Mouse (Mus musculus): ENCODE measurements at regions not wholly inside any gene's neighbourhood (a gene's known extent, or its start where the extent isn't known, plus 50 kb on each side); places are given as distances from the start of the nearest gene placed in this dataset.
A peak's percentile ranks its signal among the peaks of the same experiment; 100 is the strongest.

DNA sequence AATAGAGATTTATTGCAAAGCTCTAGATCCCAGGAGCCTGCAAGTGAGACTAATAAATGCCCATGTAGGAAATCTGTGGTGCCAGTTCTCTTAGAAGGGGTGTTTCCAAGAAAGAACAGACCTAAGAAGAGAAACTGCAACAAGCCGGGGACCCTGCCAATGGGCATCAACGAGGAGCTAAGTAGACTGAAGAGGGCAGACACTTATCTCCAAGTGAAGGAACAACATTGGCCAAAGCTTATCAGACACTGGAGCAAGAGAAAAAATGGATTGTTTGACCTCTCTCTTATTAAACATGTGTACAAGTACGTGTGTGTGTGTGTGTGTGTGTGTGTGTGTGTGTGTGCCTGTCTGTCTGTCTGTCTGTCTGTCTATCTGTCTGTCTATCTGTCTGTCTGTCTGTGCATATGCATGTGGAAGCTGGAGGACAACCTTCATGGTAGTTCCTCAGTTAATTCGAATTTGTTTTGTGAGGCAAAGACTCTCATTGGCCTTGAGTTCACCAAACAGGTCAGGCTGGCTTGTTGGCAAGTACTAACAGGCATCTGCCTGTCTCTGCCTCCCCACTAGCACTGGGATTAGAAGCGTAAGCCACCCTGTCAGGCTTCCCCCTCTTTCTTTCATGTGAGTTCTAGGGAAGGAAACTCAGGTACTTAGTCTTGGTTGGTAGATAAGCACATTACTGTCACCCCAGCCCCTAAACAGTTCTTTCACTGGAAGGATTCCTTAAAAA is 113.4 kb upstream of the Dpt start:
- DNase-seq, result no peak
- no peak overlapping the region for H3K27ac ChIP-seq (ENCODE audit: insufficient read depth, low read length)
- H3K27me3 ChIP-seq (ENCODE audit: control insufficient read depth, insufficient read depth, low read length), result no peaks in the 10 kb centered on the region
- WGBS, result 85% methylated on average over 5 of the region's 5 CpGs
- no peaks in the 10 kb centered on the region for H3K4me1 ChIP-seq (ENCODE audit: control insufficient read depth, insufficient read depth, low read length)
- no peak for TF ChIP-seq CTCF (IDR thresholded peaks at IDR 0.05; ENCODE audit: borderline replicate concordance, insufficient read depth, low read depth, low read length)
- no peak for TF ChIP-seq POLR2A (IDR thresholded peaks at IDR 0.05; ENCODE audit: borderline replicate concordance, insufficient read depth, low read length)
- H3K4me3 ChIP-seq (replicated peaks; ENCODE audit: insufficient read depth, low read depth, low read length), result no peak overlapping the region

DNA sequence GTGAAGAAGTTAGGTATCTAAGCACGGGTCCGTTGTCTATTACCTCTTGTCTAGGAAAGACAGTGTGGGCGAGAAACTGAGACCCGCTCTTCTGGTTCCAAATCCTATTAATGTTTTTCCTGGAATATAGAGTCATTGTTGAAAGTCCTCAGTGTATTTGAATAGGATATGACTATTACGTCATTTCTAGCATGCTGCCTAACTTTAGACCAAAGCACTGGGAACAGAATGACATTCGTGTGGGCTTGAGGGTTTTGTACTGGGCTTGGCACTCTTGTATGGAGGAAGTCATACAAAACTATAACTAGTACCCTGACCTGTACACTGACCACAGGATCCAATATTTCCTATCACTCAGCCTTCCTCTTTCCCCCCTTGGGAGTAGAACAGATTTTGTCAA is 114.0 kb upstream of the Dpt start:
- H3K27ac ChIP-seq (ENCODE audit: insufficient read depth, low read length), result no peak overlapping the region
- 93% methylated on average over 6 of the region's 6 CpGs for WGBS
- H3K4me1 ChIP-seq (ENCODE audit: control insufficient read depth, insufficient read depth, low read length), result no peaks in the 10 kb centered on the region
- TF ChIP-seq CTCF (IDR thresholded peaks at IDR 0.05; ENCODE audit: borderline replicate concordance, insufficient read depth, low read depth, low read length), result no peak
- no peak for TF ChIP-seq POLR2A (IDR thresholded peaks at IDR 0.05; ENCODE audit: borderline replicate concordance, insufficient read depth, low read length)
- H3K27me3 ChIP-seq (ENCODE audit: control insufficient read depth, insufficient read depth, low read length), result no peaks in the 10 kb centered on the region
- H3K4me3 ChIP-seq (replicated peaks; ENCODE audit: insufficient read depth, low read depth, low read length), result no peak overlapping the region
- no peak for DNase-seq

GRCm38 (mm10) chr1:164681582-164681981 is 114.9 kb upstream of the Dpt start:
- no peaks in the 10 kb centered on the region for H3K4me1 ChIP-seq (ENCODE audit: control insufficient read depth, insufficient read depth, low read length)
- DNase-seq, result peak in 1 of 2 experiments; percentile 11

GRCm38 (mm10) chr1:164678303-164678702 is 118.1 kb upstream of the Dpt start:
- Histone ChIP-seq H3K27ac (ENCODE audit: insufficient read depth, low read length) (no peak overlapping the region), H3K27me3 (ENCODE audit: control insufficient read depth, insufficient read depth, low read length) (no peaks in the 10 kb centered on the region), H3K4me3 (replicated peaks; ENCODE audit: insufficient read depth, low read depth, low read length) (no peak overlapping the region), H3K4me1 (ENCODE audit: control insufficient read depth, insufficient read depth, low read length) (no peaks in the 10 kb centered on the region)
- DNase-seq, result no peak
- TF ChIP-seq CTCF (IDR thresholded peaks at IDR 0.05; ENCODE audit: borderline replicate concordance, insufficient read depth, low read depth, low read length) (no peak), POLR2A (IDR thresholded peaks at IDR 0.05; ENCODE audit: borderline replicate concordance, insufficient read depth, low read length) (no peak)
- WGBS, result 78% methylated on average over 3 of the region's 3 CpGs

More at GRCm38 (mm10) chr1:164681582-164681981, 114.9 kb upstream of the Dpt start:
- Histone ChIP-seq H3K27me3 (ENCODE audit: control insufficient read depth, insufficient read depth, low read length) (no peaks in the 10 kb centered on the region), H3K4me3 (replicated peaks; ENCODE audit: insufficient read depth, low read depth, low read length) (no peak overlapping the region), H3K27ac (ENCODE audit: insufficient read depth, low read length) (no peak overlapping the region)
- WGBS, result 10% methylated on average over 5 of the region's 5 CpGs
- TF ChIP-seq CTCF (IDR thresholded peaks at IDR 0.05; ENCODE audit: borderline replicate concordance, insufficient read depth, low read depth, low read length) (no peak), POLR2A (IDR thresholded peaks at IDR 0.05; ENCODE audit: borderline replicate concordance, insufficient read depth, low read length) (no peak)

GRCm38 (mm10) chr1:164652244-164652643 is 144.2 kb upstream of the Dpt start:
- Histone ChIP-seq H3K4me3 (replicated peaks; ENCODE audit: insufficient read depth, low read depth, low read length) (no peak overlapping the region), H3K4me1 (ENCODE audit: control insufficient read depth, insufficient read depth, low read length) (no peaks in the 10 kb centered on the region), H3K27me3 (ENCODE audit: control insufficient read depth, insufficient read depth, low read length) (no peaks in the 10 kb centered on the region), H3K27ac (ENCODE audit: insufficient read depth, low read length) (no peak overlapping the region)
- DNase-seq, result no peak
- WGBS, result 90% methylated on average over 1 of the region's 1 CpGs
- no peak for TF ChIP-seq CTCF (IDR thresholded peaks at IDR 0.05; ENCODE audit: borderline replicate concordance, insufficient read depth, low read depth, low read length)
- TF ChIP-seq POLR2A (IDR thresholded peaks at IDR 0.05; ENCODE audit: borderline replicate concordance, insufficient read depth, low read length), result no peak

GRCm38 (mm10) chr1:164637901-164638462 is 158.5 kb upstream of the Dpt start:
- WGBS, result 89% methylated on average over 7 of the region's 7 CpGs
- Histone ChIP-seq H3K4me3 (replicated peaks; ENCODE audit: insufficient read depth, low read depth, low read length) (no peak overlapping the region), H3K4me1 (ENCODE audit: control insufficient read depth, insufficient read depth, low read length) (no peaks in the 10 kb centered on the region), H3K27me3 (ENCODE audit: control insufficient read depth, insufficient read depth, low read length) (no peaks in the 10 kb centered on the region), H3K27ac (ENCODE audit: insufficient read depth, low read length) (no peak overlapping the region)
- no peak for DNase-seq
- TF ChIP-seq POLR2A (IDR thresholded peaks at IDR 0.05; ENCODE audit: borderline replicate concordance, insufficient read depth, low read length) (no peak), CTCF (IDR thresholded peaks at IDR 0.05; ENCODE audit: borderline replicate concordance, insufficient read depth, low read depth, low read length) (no peak)

GRCm38 (mm10) chr1:164631679-164632078 is 164.8 kb upstream of the Dpt start:
- Histone ChIP-seq H3K4me1 (ENCODE audit: control insufficient read depth, insufficient read depth, low read length) (no peaks in the 10 kb centered on the region), H3K27ac (ENCODE audit: insufficient read depth, low read length) (no peak overlapping the region), H3K27me3 (ENCODE audit: control insufficient read depth, insufficient read depth, low read length) (no peaks in the 10 kb centered on the region), H3K4me3 (replicated peaks; ENCODE audit: insufficient read depth, low read depth, low read length) (no peak overlapping the region)
- TF ChIP-seq CTCF (IDR thresholded peaks at IDR 0.05; ENCODE audit: borderline replicate concordance, insufficient read depth, low read depth, low read length), result no peak
- no peak for TF ChIP-seq POLR2A (IDR thresholded peaks at IDR 0.05; ENCODE audit: borderline replicate concordance, insufficient read depth, low read length)
- DNase-seq, result no peak
- WGBS, result 73% methylated on average over 6 of the region's 6 CpGs

DNA sequence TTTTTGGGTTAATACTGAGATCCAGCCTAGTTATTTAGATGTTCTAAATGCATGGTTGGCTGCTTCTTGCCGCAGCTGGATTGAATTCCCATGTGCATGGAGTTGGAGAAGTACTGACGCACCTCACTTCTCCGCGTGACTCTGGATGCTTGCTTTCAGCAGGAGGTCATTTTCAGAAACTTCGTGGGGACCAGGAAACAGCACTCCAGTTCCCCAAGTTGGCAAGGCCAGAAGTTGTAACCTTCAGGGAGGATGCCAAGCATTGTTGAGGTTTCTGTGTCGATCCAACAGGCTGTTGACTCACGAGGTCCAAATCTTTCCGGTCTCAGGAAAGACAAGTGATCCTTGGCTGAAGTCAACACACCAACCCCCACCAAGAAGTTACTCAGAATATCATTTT is 167.6 kb upstream of the Dpt start:
- Histone ChIP-seq H3K27ac (ENCODE audit: insufficient read depth, low read length) (no peak overlapping the region), H3K27me3 (ENCODE audit: control insufficient read depth, insufficient read depth, low read length) (no peaks in the 10 kb centered on the region), H3K4me1 (ENCODE audit: control insufficient read depth, insufficient read depth, low read length) (no peaks in the 10 kb centered on the region), H3K4me3 (replicated peaks; ENCODE audit: insufficient read depth, low read depth, low read length) (no peak overlapping the region)
- WGBS, result 51% methylated on average over 8 of the region's 8 CpGs
- TF ChIP-seq CTCF (IDR thresholded peaks at IDR 0.05; ENCODE audit: borderline replicate concordance, insufficient read depth, low read depth, low read length), result no peak
- no peak for TF ChIP-seq POLR2A (IDR thresholded peaks at IDR 0.05; ENCODE audit: borderline replicate concordance, insufficient read depth, low read length)
- DNase-seq, result no peak
